Mouse (Mus musculus) hindbrain, embryonic 15.5 days (tissue): ENCODE measurements around the gene Rprd2. TPM values are rescaled to one million over a fixed set of nuclear protein-coding genes. Genes with fewer than 3 reads are reported as not detected.

Source experiments
- ATAC-seq: fragments of 200-750 bp; cut with Nextera tagmentation; 2 replicates; pipeline ENCODE4 v1.8.0; 2017; ENCODE audit warnings: low read depth, moderate number of reproducible peaks, moderate TSS enrichment; ENCODE audit not compliant: low FRiP score
- H3K27ac ChIP-seq: fragments of 300-500 bp; sonication (generic); replicated peaks from 2 replicates; pipeline ENCODE4 v1.5.1; 2015; ENCODE audit warnings: mild to moderate bottlenecking, inconsistent platforms
- H3K27me3 ChIP-seq: fragments of 300-500 bp; sonication (generic); 2 replicates; pipeline ENCODE4 v1.6.1; 2015; ENCODE audit warnings: control low read depth, inconsistent platforms
- H3K36me3 ChIP-seq: fragments of 300-500 bp; sonication (generic); 2 replicates; pipeline ENCODE4 v1.6.1; 2015; ENCODE audit warnings: control low read depth, inconsistent platforms
- H3K4me1 ChIP-seq: fragments of 300-500 bp; sonication (generic); replicated peaks from 2 replicates; pipeline ENCODE4 v1.6.1; 2015; ENCODE audit warnings: control low read depth, inconsistent platforms
- H3K4me2 ChIP-seq: fragments of 300-500 bp; sonication (generic); 2 replicates; pipeline ENCODE4 v1.6.1; 2015; ENCODE audit warnings: moderate library complexity, mild to moderate bottlenecking, inconsistent platforms
- H3K4me3 ChIP-seq: fragments of 300-500 bp; sonication (generic); 2 replicates; pipeline ENCODE4 v1.5.1; 2015; ENCODE audit warnings: mild to moderate bottlenecking, inconsistent platforms
- H3K9ac ChIP-seq: fragments of 300-500 bp; sonication (generic); 2 replicates; pipeline ENCODE4 v1.6.1; 2015; ENCODE audit warnings: inconsistent platforms
- H3K9me3 ChIP-seq: fragments of 300-500 bp; sonication (generic); 2 replicates; pipeline ENCODE4 v1.6.1; 2016; ENCODE audit warnings: control low read depth, inconsistent platforms
- WGBS: fragments of 180-500 bp; shearing (Covaris S2); methylation state at CpG from one replicate; pipeline ENCODE4 v1.1.7; 2015; 5-methylcytosine and 5-hydroxymethylcytosine counted together
- polyA plus RNA-seq: library from polyadenylated mRNA; unstranded; fragments of >200 nt; fragmentation: Nextera tagmentation; extraction: Ambion mirVana; gene quantifications from 2 replicates; pipeline ENCODE4 v1.2.1, GENCODE M21; 2015

The Rprd2 gene
- polyA plus RNA-seq, 1 experiment from 2014 or later, result 21.7 TPM

DNA sequence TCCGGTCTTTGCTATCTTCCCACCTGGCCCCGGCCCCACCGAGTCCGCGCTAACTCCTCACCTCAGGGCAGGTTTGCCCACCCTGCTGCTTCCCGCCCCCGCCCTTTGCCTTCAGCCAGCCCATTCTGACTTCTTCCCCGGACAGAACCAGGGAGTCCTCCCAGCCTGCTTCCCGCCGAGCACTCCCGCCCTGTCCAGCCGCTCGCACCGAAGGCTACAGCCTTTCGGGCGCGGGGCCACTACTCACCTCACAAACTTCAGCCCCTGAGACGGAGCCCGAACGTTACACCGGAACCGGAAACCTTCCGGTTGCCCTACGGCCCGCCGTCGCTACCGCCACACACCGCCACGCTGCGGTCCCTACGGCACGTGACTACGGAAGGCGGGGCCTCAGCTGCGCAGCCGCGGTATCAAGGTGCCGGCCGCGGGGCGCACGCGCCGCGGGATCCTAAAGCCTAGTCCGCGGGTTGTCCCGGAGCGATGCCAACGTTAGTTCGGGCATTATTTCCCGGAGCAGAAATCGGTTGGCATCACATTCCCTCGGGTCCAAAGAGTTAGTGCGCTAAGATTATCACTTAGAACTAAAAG lies 36.9 kb upstream of the Rprd2 start, which contains the start of gene Prpf3:
TSS of gene Prpf3 (minus strand) at position 384 of the 588 bp plus-strand sequence.
- H3K9ac ChIP-seq, result peak within 1 kb of the TSS; percentile 88
- H3K27me3 ChIP-seq, result no peaks in the 10 kb centered on the region
- no peaks in the 10 kb centered on the region for H3K9me3 ChIP-seq
- peaks cover 27% of the 10 kb centered on the region for H3K36me3 ChIP-seq
- WGBS, result under 1% methylated on average over 56 of the region's 56 CpGs
- ATAC-seq, result peak; percentile 98
- H3K4me2 ChIP-seq, result peak within 1 kb of the TSS; percentile 83
- H3K4me1 ChIP-seq, result peaks cover 12% of the 10 kb centered on the region
- H3K4me3 ChIP-seq, result peak within 1 kb of the TSS; percentile 97
- H3K27ac ChIP-seq, result peak within 1 kb of the TSS; percentile 82

DNA sequence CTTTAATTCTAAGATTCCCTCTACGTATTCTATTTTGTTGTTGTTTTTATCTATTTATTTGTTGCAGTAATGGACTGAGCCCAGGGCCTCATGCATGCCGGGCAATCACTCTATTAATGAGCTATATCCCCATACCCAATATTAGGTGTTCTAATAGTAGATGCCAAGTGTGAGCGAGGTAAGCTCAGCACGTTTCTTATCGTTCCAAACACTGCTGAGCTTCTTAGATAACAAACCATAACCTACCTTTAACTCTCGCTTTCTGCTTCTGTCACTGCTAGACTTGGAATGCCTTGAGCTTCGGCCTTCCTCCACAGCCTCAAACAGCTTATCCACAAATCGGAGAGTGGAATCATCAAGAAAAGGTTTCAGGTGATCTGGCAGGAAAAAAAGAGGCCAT lies 32.7 kb upstream of the Rprd2 start:
- H3K9ac ChIP-seq, result no peak overlapping the region
- H3K4me3 ChIP-seq, result no peak overlapping the region
- H3K4me1 ChIP-seq, result peaks cover 12% of the 10 kb centered on the region
- H3K4me2 ChIP-seq, result no peak overlapping the region
- H3K27me3 ChIP-seq, result no peaks in the 10 kb centered on the region
- H3K9me3 ChIP-seq, result no peaks in the 10 kb centered on the region
- H3K27ac ChIP-seq, result no peak overlapping the region
- ATAC-seq, result no peak
- peaks cover 68% of the 10 kb centered on the region for H3K36me3 ChIP-seq
- 98% methylated on average over 8 of the region's 8 CpGs for WGBS

DNA sequence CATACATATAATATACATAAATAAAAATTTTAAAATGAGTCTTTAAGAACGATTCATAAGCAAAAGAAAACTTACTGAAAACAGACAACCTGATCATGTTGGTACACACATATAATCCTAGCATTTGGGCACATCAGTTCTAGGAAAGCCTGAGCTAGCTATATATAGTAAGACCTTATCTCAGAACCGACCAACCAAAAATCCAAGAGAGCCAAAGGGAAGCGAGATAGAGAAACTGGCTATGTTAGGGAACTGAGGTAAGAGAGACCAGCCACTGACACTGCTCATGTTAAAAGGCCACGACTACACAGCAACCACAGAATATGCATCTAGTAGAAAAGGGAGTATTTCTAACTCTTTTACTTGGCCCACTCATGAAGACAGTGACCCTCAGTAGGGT lies 31.9 kb upstream of the Rprd2 start:
- Histone ChIP-seq H3K4me1 (peaks cover 8% of the 10 kb centered on the region), H3K9ac (no peak overlapping the region), H3K4me2 (no peak overlapping the region), H3K36me3 (peaks cover 74% of the 10 kb centered on the region), H3K27ac (no peak overlapping the region), H3K9me3 (no peaks in the 10 kb centered on the region), H3K4me3 (no peak overlapping the region), H3K27me3 (no peaks in the 10 kb centered on the region)
- ATAC-seq, result no peak
- 88% methylated on average over 4 of the region's 4 CpGs for WGBS

DNA sequence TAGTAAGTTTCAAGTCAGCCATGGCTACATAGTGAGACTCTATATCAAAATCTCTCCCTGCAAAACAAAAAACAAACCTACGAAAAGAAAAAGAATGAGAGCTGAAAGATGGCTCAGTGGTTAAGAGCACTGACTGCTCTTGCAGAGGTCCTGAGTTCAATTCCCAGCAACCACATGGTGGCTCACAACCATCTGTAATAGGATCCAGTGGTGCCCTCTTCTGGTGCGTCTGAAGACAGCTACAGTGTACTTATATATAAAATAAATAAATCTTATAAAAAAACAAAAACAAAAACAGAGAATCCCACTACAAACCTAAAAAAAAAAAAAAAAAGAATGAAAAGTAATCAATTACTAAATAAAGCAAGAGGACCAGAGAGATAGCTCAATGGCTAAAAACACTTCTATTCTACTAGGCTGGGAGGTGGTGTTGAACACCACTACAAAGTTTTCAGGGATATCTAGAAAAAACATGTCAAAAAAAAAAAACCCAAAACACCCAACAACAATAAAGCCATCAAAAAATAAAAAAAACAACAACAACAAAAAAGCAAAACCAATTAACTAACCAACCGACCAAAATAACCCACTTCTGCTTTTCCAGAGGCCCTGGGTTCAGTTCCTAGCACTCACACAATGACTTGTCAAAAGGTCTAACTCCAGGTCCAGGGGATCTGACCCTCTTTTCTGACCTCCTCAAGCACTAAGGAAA lies 24.0 kb upstream of the Rprd2 start:
- no peak overlapping the region for H3K9ac ChIP-seq
- H3K4me2 ChIP-seq, result no peak overlapping the region
- no peak overlapping the region for H3K4me3 ChIP-seq
- H3K9me3 ChIP-seq, result no peaks in the 10 kb centered on the region
- no peaks in the 10 kb centered on the region for H3K4me1 ChIP-seq
- peaks cover 83% of the 10 kb centered on the region for H3K36me3 ChIP-seq
- no peak overlapping the region for H3K27ac ChIP-seq
- no peak for ATAC-seq
- 92% methylated on average over 3 of the region's 3 CpGs for WGBS
- H3K27me3 ChIP-seq, result no peaks in the 10 kb centered on the region

DNA sequence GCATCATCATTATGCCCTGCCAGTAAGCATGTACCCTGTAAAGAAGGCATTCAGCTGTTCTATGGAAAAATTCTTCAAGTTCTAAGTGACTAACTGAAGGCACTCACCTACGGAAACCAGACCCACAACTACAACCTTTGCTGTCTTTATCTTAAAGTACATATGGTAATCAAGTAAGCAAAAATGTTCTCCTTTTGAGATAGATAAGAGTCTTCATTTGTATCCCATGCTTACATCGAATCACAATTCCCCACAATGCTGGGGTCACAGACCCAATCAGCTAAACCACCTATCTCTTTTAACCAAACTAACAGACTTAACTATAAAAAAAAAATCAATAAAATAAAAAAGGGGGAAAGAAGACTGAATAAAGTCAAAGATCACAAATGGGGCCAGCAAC lies 20.6 kb upstream of the Rprd2 start:
- Histone ChIP-seq H3K9ac (no peak overlapping the region), H3K4me3 (no peak overlapping the region), H3K27ac (no peak overlapping the region), H3K4me1 (no peaks in the 10 kb centered on the region), H3K36me3 (peaks cover 78% of the 10 kb centered on the region), H3K4me2 (no peak overlapping the region), H3K27me3 (no peaks in the 10 kb centered on the region), H3K9me3 (no peaks in the 10 kb centered on the region)
- WGBS, result 97% methylated on average over 2 of the region's 2 CpGs
- ATAC-seq, result no peak

DNA sequence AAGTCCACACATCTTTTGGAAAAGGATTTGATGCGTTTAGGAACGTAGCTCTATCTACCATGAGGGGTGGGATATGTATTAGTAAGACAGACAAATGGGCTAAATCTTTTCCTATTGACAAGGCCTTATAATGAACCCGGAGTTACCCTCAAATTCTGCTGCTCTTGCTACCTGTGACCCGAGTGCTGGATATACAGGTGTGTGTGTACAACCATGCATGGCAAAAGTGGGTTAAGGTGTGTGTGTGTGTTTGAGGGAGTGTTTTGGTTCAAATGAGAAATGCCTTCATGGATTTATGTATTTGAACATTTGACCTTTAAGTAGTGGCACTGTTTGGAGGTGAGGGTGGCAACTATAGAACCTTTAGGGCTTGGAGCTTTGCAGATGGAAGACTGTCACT lies 10.4 kb upstream of the Rprd2 start:
- Histone ChIP-seq H3K27ac (no peak overlapping the region), H3K27me3 (no peaks in the 10 kb centered on the region), H3K9ac (no peak overlapping the region), H3K4me3 (no peak overlapping the region), H3K9me3 (no peaks in the 10 kb centered on the region), H3K4me2 (no peak overlapping the region), H3K36me3 (peaks cover 58% of the 10 kb centered on the region), H3K4me1 (no peaks in the 10 kb centered on the region)
- ATAC-seq, result no peak
- 99% methylated on average over 4 of the region's 4 CpGs for WGBS

DNA sequence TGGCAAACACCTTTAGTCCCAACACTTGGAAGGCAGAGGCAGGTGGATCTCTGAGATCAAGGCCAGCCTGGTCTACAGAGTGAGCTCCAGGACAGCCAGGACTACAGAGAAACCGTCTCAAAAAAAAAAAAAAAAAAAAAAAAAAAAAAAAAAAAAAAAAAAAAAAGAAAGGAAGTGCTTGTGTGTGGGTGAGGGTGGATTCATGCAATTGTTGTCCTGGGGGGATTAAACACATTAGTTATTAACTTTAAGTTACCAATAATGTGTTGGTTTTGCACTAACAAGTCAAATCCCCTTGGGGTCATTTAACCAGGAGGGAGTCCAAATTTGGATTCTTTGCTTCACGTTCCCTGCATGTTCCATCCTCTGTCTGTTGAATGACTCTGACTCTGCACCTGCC lies 7.6 kb upstream of the Rprd2 start:
- H3K4me2 ChIP-seq, result no peak overlapping the region
- no peaks in the 10 kb centered on the region for H3K27me3 ChIP-seq
- ATAC-seq, result no peak
- H3K9ac ChIP-seq, result no peak overlapping the region
- no peak overlapping the region for H3K4me3 ChIP-seq
- 63% methylated on average over 2 of the region's 2 CpGs for WGBS
- no peaks in the 10 kb centered on the region for H3K9me3 ChIP-seq
- no peak overlapping the region for H3K27ac ChIP-seq
- H3K36me3 ChIP-seq, result peaks cover 34% of the 10 kb centered on the region
- peaks cover under 1% of the 10 kb centered on the region; the same call in 1 of the 2 replicates for H3K4me1 ChIP-seq

DNA sequence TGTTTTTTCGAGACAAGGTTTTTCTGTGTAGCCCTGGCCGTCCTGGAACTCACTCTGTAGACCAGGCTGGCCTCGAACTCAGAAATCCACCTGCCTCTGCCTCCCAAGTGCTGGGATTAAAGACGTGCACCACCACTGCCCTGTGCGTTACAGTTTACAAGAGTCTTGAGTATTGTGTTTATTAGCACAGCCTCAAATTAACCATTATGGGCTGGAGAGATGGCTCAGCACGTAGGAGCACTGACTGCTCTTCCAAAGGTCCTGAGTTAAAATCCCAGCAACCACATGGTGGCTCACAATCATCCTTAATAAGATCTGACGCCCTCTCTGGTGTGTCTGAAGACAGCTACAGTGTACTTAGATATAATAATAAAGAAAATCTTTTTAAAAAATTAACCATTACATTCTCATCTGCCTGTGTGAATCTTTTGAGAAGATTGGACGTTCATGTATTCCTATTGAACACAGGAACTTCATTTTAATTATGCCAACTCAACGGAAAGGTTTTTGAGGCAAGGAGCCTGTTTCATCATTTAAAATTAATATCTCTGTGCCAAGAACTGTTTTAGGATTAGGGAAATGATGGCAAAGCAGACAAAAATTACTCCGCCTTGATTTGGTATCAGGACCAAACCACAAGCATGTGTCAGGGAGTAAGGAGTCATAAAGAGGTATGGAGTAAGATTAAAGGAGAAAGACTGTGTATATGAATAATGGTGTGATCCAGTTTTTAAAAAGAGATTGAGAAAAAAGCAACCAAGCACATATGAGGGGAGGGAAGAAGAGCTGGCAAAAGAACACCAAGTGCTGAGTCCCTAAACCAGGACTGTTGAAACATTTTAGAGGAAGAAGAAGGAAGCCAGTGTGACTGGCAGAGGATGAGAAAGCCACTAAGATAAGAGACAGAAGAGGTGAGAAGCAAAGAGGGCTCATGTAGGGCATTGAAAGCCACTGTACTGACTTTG lies 1.7 kb upstream of the Rprd2 start:
- H3K9ac ChIP-seq, result peak overlapping the region; percentile 50
- no peaks in the 10 kb centered on the region for H3K36me3 ChIP-seq
- H3K4me3 ChIP-seq, result peak overlapping the region; percentile 83
- no peaks in the 10 kb centered on the region for H3K27me3 ChIP-seq
- 36% methylated on average over 10 of the region's 10 CpGs for WGBS
- peak; percentile 10; the same call in 1 of the 2 replicates for ATAC-seq
- H3K9me3 ChIP-seq, result no peaks in the 10 kb centered on the region
- H3K4me2 ChIP-seq, result peak overlapping the region; percentile 68
- H3K4me1 ChIP-seq, result peaks cover 33% of the 10 kb centered on the region
- peak overlapping the region; percentile 99 for H3K27ac ChIP-seq

DNA sequence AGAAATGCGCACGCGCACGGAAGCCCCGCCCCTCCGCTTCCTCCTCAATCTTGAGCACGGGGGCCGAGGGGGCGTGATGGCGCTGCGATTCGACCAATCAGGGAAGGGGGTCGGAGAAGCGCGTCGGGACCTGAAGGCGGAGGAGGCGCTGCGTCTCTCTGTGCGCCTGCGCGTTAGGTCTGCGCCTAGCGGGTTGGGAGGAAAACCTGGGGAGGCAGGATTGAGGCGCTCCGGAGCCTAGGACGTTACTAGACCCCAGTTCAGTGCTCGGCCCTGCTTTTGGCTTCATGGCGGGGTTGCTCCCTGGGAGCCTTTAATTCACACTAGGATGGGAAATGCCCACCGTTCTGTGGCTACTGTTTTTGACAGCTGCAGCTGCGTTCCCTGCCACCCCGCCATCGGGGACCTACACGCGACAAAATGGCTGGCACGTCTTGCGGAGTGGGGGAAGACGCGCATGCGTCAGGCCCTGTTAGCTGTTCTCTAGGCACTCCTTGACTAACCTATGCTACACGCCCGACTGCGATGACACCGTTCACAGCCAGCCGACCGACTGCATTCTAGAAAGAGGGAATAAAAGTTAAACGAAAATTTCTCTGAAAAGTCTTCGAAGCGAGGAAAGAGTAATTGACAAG lies 805 bp upstream of the Rprd2 start:
- no peaks in the 10 kb centered on the region for H3K36me3 ChIP-seq
- peak overlapping the region; percentile 83 for H3K4me3 ChIP-seq
- peak overlapping the region; percentile 68 for H3K4me2 ChIP-seq
- no peaks in the 10 kb centered on the region for H3K27me3 ChIP-seq
- peaks cover 36% of the 10 kb centered on the region for H3K4me1 ChIP-seq
- peak overlapping the region; percentile 99 for H3K27ac ChIP-seq
- peak overlapping the region; percentile 50 for H3K9ac ChIP-seq
- no peaks in the 10 kb centered on the region for H3K9me3 ChIP-seq
- peak; percentile 96 for ATAC-seq
- WGBS, result under 1% methylated on average over 49 of the region's 49 CpGs

DNA sequence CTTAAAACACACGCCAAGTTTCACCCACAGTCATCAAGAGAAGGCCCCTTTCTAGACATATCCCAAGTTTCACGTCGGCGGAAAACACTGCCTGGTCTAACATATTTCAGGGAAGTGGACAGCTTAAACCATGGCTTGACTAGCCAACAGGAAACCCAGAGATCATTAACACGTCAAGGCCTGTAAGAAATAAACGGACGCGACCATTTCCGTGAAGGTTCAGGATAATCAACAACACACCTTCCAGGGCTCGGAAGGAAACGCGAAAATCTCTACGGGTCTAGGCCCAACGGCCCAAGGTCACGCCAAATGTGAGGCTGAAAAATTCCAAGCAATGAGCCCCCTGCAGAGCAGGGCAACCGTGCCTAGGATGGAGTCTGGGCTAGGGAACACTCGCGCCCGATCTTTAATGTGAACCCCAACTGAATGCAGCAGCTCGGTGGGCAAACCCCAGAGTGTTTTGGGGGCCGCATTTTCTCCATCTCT lies 594 bp downstream of the Rprd2 start:
- Histone ChIP-seq H3K4me3 (peak overlapping the region; percentile 83), H3K36me3 (no peaks in the 10 kb centered on the region), H3K4me1 (peaks cover 36% of the 10 kb centered on the region), H3K27me3 (no peaks in the 10 kb centered on the region), H3K9ac (peak overlapping the region; percentile 73), H3K27ac (peak overlapping the region; percentile 99), H3K4me2 (peak overlapping the region; percentile 70), H3K9me3 (no peaks in the 10 kb centered on the region)
- no peak for ATAC-seq
- under 1% methylated on average over 21 of the region's 21 CpGs for WGBS

DNA sequence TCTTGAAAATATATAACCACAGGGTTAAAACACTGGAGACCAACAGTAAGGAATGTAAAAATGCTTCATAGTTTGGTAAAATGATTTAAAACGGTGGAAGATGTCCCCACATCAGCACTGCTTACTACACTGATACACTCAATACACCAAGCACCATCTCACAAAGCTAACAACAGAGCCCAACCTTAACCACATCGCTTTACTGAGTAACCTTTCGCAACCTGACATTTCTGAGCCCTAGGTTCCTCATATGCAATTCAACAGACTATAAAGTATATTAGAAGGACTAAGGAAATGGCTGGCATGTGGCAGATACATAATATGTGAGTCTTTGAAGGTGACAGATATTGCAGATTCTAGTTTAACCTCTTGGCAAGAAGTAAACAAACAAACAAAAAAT lies 2.0 kb downstream of the Rprd2 start:
- no peak overlapping the region for H3K9ac ChIP-seq

More for the DNA sequence above, 2.0 kb downstream of the Rprd2 start:
- WGBS, result 89% methylated on average over 3 of the region's 3 CpGs
- no peak for ATAC-seq
- Histone ChIP-seq H3K27ac (no peak overlapping the region), H3K27me3 (no peaks in the 10 kb centered on the region), H3K36me3 (no peaks in the 10 kb centered on the region), H3K4me1 (peaks cover 36% of the 10 kb centered on the region), H3K4me2 (peak overlapping the region; percentile 70), H3K4me3 (peak overlapping the region; percentile 23), H3K9me3 (no peaks in the 10 kb centered on the region)
